Mouse (Mus musculus) neural tube, embryonic 11.5 days (tissue): ENCODE data around the gene Xlr5a. TPM values are rescaled to one million over a fixed set of nuclear protein-coding genes. Genes with fewer than 3 reads are reported as not detected.
"Not testable (repeated sequence)": the region's sequence is repeated elsewhere in the genome, so short reads cannot be mapped to it uniquely, and the experiment has no call there.

Experiments used
- ATAC-seq: fragments of 200-750 bp; cut with Nextera tagmentation; 2 replicates; pipeline ENCODE4 v1.8.0; 2017; ENCODE audit warnings: moderate number of reproducible peaks, mild to moderate bottlenecking, moderate TSS enrichment, moderate library complexity; ENCODE audit not compliant: insufficient read depth, low FRiP score, low TSS enrichment
- DNase-seq: peaks from one replicate; pipeline ENCODE4 v3.0.0-alpha.2; 2015; ENCODE audit warnings: low spot score
- H3K27ac ChIP-seq: fragments of 300-500 bp; sonication (generic); 2 replicates; pipeline ENCODE4 v1.5.1; 2014; ENCODE audit warnings: low read depth, mild to moderate bottlenecking, low read length
- H3K27me3 ChIP-seq: fragments of 300-500 bp; sonication (generic); 2 replicates; pipeline ENCODE4 v1.6.1; 2014; ENCODE audit warnings: mild to moderate bottlenecking, low read length, mixed read lengths; ENCODE audit not compliant: control insufficient read depth, insufficient read depth
- H3K36me3 ChIP-seq: fragments of 300-500 bp; sonication (generic); 2 replicates; pipeline ENCODE4 v1.6.1; 2014; ENCODE audit warnings: mild to moderate bottlenecking, low read length, moderate library complexity, mixed read lengths; ENCODE audit not compliant: control insufficient read depth, insufficient read depth
- H3K4me1 ChIP-seq: fragments of 300-500 bp; sonication (generic); 2 replicates; pipeline ENCODE4 v1.6.1; 2014; ENCODE audit warnings: low read length, mixed read lengths; ENCODE audit not compliant: control insufficient read depth, insufficient read depth
- H3K4me2 ChIP-seq: fragments of 300-500 bp; sonication (generic); 2 replicates; pipeline ENCODE4 v1.6.1; 2014; ENCODE audit warnings: low read depth, mild to moderate bottlenecking, moderate library complexity
- H3K4me3 ChIP-seq: fragments of 300-500 bp; sonication (generic); 2 replicates; pipeline ENCODE4 v1.5.1; 2014; ENCODE audit warnings: low read depth, low read length
- H3K9ac ChIP-seq: fragments of 300-500 bp; sonication (generic); 2 replicates; pipeline ENCODE4 v1.6.1; 2014; ENCODE audit warnings: mild to moderate bottlenecking, low read length
- H3K9me3 ChIP-seq: fragments of 300-500 bp; sonication (generic); 2 replicates; pipeline ENCODE4 v1.6.1; 2016; ENCODE audit warnings: low read length; ENCODE audit not compliant: control insufficient read depth
- WGBS: fragments of 180-500 bp; shearing (Covaris S2); extraction: QIAGEN DNeasy Blood & Tissue Kit; methylation state at CpG from one replicate; pipeline ENCODE4 v1.1.7; 2014; 5-methylcytosine and 5-hydroxymethylcytosine counted together
- polyA plus RNA-seq: library from polyadenylated mRNA; unstranded; fragments of >200 nt; fragmentation: Nextera tagmentation; extraction: Ambion mirVana; gene quantifications from 2 replicates; pipeline ENCODE4 v1.2.1, GENCODE M21; 2014

The Xlr5a gene
- polyA plus RNA-seq, 1 experiment from 2014 or later, result not detected

- not testable (repeated sequence) for H3K9me3 ChIP-seq, H3K4me2 ChIP-seq, ATAC-seq, H3K36me3 ChIP-seq, H3K4me1 ChIP-seq, H3K27me3 ChIP-seq, DNase-seq, H3K9ac ChIP-seq, H3K27ac ChIP-seq, H3K4me3 ChIP-seq
- 81% methylated on average over 7 of the region's 10 CpGs for WGBS
Measured at GRCm38 (mm10) chrX:73295745-73296144, 3.0 kb upstream of the Xlr5a start.

DNA sequence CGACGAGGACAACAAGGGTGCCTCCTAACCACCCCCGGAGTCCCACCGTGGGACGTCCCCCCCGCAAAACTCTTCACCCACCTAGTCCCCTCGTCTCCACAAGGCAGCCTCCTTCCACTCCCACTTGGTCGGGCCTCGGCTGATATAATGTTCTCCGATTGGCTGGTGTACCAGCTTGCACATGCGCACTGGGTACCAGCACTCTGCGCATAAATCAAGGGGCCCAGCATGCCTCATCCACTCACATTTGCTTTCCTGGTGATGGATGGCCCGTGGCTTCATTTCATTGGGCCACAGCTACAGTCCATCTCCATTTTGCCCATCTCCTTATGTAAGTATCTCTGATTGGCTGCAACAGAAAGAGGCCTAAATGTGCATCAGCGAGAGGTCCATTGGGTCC lies 27.5 kb downstream of the Xlr5a start, which contains the start of gene Xlr3c:
Gene Xlr3c, minus strand, starts transcription at position 121 of the 400 bp plus-strand sequence.
- not testable (repeated sequence) for ATAC-seq, H3K4me3 ChIP-seq, H3K4me1 ChIP-seq, H3K9me3 ChIP-seq, DNase-seq, H3K36me3 ChIP-seq, H3K27me3 ChIP-seq, H3K9ac ChIP-seq, H3K27ac ChIP-seq, H3K4me2 ChIP-seq
- WGBS, result 93% methylated on average over 14 of the region's 14 CpGs

- not testable (repeated sequence) for H3K4me1 ChIP-seq, H3K9ac ChIP-seq, H3K4me3 ChIP-seq, DNase-seq, H3K4me2 ChIP-seq, H3K27ac ChIP-seq, H3K36me3 ChIP-seq, H3K27me3 ChIP-seq, ATAC-seq, H3K9me3 ChIP-seq
- 69% methylated on average over 1 of the region's 2 CpGs for WGBS
Measured at GRCm38 (mm10) chrX:73262428-73262827, 30.3 kb downstream of the Xlr5a start.

GRCm38 (mm10) chrX:73242821-73243325 lies 49.9 kb downstream of the Xlr5a start, which contains the start of gene Xlr4c:
Xlr4c (minus strand) TSS chrX:73243130.
- ATAC-seq, H3K27ac ChIP-seq, H3K4me2 ChIP-seq, H3K9me3 ChIP-seq, H3K27me3 ChIP-seq, DNase-seq, H3K9ac ChIP-seq, H3K36me3 ChIP-seq, H3K4me3 ChIP-seq, H3K4me1 ChIP-seq: not testable (repeated sequence)
- 94% methylated on average over 7 of the region's 14 CpGs for WGBS

- Histone ChIP-seq H3K27ac (no peak overlapping the region), H3K4me3 (peak overlapping the region; percentile 61), H3K9ac (peak overlapping the region; percentile 71), H3K4me2 (peak overlapping the region; percentile 77), H3K27me3 (no peaks in the 10 kb centered on the region), H3K9me3 (no peaks in the 10 kb centered on the region), H3K36me3 (no peaks in the 10 kb centered on the region), H3K4me1 (no peaks in the 10 kb centered on the region)
- DNase-seq (no peak), ATAC-seq (no peak)
- 34% methylated on average over 3 of the region's 3 CpGs for WGBS
Measured at GRCm38 (mm10) chrX:73229288-73229687, 63.5 kb downstream of the Xlr5a start.

DNA sequence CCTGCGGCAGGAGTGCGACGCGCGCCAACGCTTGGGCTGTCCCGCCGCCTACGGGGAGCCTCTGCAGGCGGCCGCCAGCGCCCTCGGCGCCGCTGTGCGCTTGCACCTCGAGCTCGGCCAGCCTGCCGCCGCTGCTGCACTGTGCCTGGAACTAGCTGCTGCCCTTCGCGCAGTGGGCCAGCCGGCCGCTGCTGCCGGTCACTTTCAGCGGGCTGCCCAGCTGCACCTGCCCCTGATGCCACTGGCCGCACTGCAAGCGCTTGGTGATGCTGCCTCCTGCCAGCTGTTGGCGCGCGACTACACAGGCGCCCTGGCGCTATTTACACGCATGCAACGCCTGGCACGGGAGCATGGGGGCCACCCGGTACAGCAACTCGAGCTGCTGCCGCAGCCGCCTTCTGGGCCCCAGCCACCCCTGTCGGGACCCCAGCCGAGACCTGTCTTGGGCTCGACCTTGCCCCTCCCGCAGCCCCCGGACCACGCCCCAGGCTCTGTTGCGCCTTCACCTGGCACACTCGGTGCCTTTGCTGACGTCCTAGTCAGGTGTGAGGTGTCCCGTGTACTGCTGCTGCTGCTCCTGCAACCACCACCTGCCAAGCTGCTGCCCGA lies 64.1 kb downstream of the Xlr5a start:
- no peaks in the 10 kb centered on the region for H3K36me3 ChIP-seq
- no peaks in the 10 kb centered on the region for H3K4me1 ChIP-seq
- DNase-seq (peak; percentile 39), ATAC-seq (peak; percentile 65)
- 24% methylated on average over 43 of the region's 51 CpGs for WGBS
- peak overlapping the region; percentile 82 for H3K27ac ChIP-seq
- peak overlapping the region; percentile 77 for H3K4me2 ChIP-seq
- H3K9me3 ChIP-seq, result no peaks in the 10 kb centered on the region
- H3K27me3 ChIP-seq, result no peaks in the 10 kb centered on the region
- H3K4me3 ChIP-seq, result peak overlapping the region; percentile 61
- peak overlapping the region; percentile 71 for H3K9ac ChIP-seq

DNA sequence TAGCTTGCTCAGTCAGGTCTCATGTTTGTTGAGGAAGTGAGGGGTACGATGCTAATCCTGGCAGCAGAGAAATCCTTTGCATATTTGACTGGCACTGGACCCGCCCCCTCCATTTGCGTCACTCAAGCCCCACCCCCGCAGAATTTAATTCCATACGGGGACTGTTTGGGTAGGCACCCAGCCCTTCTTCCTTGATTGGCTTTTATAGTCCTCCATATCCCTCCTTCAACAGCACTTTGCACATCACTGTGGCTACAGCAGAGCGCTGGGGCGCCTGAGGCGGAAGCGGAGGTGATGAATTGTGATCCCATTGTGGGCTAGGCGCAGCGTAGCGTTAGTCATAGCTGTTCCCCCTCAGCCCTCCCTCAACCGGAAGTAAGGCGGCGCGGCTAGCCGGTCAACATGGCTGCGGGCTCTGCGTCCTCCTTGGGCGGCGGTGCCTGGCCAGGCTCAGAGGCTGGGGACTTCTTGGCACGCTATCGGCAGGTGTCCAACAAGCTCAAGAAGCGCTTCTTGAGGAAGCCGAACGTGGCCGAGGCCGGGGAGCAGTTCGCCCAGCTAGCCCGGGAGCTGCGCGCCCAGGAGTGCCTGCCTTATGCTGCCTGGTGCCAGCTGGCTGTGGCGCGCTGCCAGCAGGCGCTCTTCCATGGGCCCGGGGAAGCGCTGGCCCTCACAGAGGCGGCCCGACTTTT lies 64.7 kb downstream of the Xlr5a start, which contains the start of gene F8a:
Gene F8a, plus strand, starts transcription at position 378 of the 692 bp plus-strand sequence.
- peak within 1 kb of the TSS; percentile 77 for H3K4me2 ChIP-seq
- H3K27ac ChIP-seq, result peak within 1 kb of the TSS; percentile 82
- ATAC-seq (peak; percentile 97), DNase-seq (peak; percentile 85)
- no peaks in the 10 kb centered on the region for H3K9me3 ChIP-seq
- no peaks in the 10 kb centered on the region for H3K27me3 ChIP-seq
- H3K36me3 ChIP-seq, result no peaks in the 10 kb centered on the region
- 12% methylated on average over 36 of the region's 39 CpGs for WGBS
- peak within 1 kb of the TSS; percentile 71 for H3K9ac ChIP-seq
- H3K4me1 ChIP-seq, result no peaks in the 10 kb centered on the region
- peak within 1 kb of the TSS; percentile 61 for H3K4me3 ChIP-seq

DNA sequence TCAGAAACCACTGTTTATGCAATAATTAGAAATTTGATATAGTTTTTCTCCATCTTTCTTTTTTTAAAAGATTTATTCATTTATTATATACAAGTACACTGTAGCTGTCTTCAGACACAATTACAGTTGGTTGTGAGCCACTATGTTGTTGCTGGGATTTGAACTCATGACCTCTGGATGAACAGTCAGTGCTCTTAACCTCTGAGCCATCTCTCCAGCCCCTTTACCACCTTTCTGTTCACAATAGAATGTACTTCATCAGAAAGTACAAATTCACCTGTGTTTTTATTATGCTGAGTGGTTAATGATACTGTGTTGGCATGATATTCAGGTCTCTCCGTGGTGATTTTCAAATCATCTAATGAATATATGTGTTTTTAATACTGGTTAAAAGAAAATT lies 67.4 kb downstream of the Xlr5a start:
- Histone ChIP-seq H3K27me3 (no peaks in the 10 kb centered on the region), H3K27ac (no peak overlapping the region), H3K9me3 (no peaks in the 10 kb centered on the region), H3K4me2 (no peak overlapping the region), H3K9ac (no peak overlapping the region), H3K4me3 (no peak overlapping the region), H3K36me3 (no peaks in the 10 kb centered on the region), H3K4me1 (no peaks in the 10 kb centered on the region)
- 51% methylated on average over 1 of the region's 1 CpGs for WGBS
- ATAC-seq (no peak), DNase-seq (no peak)
